Mouse (Mus musculus): ENCODE results near the gene Platr17.
"Not testable (repeated sequence)": the region's sequence is repeated elsewhere in the genome, so short reads cannot be mapped to it uniquely, and the experiment has no call there.

The Platr17 gene

GRCm38 (mm10) chr17:33904835-33905234 lies at the start of gene Platr17:
Gene Platr17, plus strand, starts transcription at chr17:33905135.
- DNase-seq: not testable (repeated sequence)

GRCm38 (mm10) chr17:33857816-33858215 lies 47.1 kb upstream of the Platr17 start:
- no peak for DNase-seq

DNA sequence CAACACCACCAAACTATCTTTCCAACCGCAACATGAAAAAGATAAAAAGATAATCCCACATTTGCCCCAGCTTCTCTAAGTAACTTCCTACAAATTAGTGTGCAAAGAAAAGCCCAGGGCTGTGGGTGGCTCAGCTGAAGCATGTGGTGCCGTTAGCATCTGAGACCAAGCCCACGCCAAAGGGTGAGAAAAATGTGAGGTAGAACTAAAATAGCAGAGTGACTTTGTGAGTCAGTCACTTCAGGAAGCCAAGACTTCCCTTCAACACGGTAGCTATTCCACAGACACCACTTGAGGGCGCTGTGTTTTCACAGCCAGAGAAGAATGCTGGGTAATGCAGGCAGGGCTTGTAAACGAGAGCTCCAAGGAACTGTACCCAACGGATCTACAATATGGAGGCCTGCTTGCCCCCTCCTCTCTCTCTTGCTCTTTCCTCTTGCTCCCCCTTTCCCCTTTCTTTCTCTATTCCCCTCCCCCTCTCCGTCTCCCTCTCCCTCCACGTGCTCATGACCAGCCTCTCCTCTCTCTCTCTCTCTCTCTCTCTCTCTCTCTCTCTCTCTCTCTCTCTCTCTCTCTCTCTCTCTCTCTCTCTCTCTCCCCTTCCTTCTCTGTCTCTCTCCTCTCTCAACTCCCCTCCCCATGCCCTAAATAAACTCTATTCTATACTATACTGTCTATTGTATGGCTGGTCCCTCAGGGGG lies 39.5 kb upstream of the Platr17 start:
- no peak for DNase-seq

DNA sequence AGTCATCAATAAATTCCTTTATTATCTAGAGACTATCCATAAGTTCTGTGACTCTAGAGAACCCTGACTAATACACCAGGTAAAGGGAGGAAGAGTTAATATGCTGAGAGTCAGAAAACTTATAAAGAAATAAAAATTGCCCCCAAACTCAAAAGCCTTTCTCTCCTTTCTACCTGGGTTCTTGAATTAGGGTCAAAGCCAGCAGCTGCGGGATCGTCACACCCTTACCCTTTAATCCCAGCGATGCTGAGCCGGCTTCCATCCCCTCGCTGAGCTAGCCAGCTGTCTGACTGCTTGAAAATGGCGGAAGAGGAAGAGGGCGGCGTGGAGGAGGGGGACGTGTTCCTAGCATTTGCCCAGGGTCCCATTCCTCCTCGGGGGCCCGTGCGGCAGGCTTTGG lies 31.4 kb upstream of the Platr17 start, which contains the start of gene Gm7029:
Gene Gm7029, plus strand, starts transcription at position 301 of the 400 bp plus-strand sequence.
- not testable (repeated sequence) for DNase-seq

DNA sequence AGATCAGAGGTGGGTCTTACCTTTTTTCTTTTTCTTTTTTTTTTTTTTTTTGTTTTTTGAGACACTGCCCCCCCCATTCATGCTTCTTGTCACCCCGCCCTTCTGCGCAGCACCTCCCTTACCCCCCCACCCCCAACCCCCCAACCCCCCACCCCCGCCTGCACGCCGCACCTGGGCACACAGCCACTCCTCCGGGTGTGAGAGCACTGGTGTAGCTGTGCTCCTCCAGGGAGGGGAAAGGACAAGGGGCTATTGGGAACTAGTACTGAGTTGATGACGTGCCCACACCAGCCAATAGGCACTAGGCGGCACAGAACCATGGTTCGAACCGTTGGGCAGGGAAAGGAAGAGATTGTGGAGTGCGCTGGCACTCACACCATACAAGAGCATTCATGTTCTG lies 30.5 kb upstream of the Platr17 start:
- no peak for DNase-seq

DNA sequence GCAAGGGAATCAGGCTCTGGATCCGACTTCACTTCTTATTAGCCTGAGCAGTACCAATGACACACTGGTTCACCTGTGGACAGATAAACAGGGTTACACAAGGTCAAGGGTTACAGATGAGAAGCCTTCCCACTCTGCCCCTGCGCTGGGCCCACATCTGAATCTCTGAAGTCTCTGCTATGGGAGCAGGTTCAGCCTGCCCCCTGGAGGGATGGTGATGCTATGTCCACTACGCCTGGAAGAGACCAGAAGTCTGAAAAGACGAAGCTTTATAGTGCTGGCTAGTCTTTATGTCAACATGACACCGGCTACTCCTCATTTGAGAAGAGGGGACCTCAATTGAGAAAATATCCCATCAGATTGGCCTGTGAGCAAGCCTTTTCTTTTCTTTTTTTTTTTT lies 29.1 kb upstream of the Platr17 start:
- not testable (repeated sequence) for DNase-seq

DNA sequence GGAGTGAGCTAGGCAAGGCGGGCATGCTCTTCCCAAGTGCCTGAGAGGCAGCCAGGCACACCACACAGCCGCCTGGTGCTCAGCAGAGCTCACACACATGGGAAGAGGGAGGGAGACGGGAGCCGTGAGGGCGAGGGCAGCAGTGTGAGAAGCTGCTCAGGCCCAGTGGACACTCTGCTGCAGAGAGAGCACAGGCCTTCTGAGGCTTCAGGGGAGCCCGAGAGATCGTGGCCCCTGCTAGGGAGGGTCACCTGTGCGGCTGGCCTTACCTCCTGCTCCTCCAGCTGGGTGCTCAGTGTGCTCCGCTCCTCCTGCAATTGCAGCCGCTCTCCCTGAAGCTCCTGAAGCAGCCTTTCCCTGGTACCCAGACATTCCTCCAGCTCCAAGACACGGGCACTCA lies 20.6 kb upstream of the Platr17 start:
- not testable (repeated sequence) for DNase-seq

DNA sequence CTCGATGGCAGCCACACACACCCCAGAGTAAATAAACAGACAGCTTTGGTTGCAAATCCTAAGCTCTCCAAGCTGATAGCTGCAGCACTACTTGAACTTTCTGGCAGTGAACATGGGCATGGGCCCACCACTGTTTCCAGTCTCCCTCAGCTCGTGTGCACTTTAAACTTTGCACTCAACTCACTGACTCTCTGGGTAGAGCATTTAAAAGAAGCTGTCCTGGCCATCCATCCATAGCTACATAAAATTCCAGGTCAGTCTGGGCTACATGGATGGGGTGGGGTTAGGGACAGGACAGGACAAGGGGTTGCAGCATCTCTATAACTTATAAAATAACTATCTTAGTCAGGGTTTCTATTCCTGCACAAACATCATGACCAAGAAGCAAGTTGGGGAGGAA lies 17.1 kb upstream of the Platr17 start:
- DNase-seq: not testable (repeated sequence)

- DNase-seq: not testable (repeated sequence)
Observed at GRCm38 (mm10) chr17:33888230-33888629, 16.7 kb upstream of the Platr17 start.

DNA sequence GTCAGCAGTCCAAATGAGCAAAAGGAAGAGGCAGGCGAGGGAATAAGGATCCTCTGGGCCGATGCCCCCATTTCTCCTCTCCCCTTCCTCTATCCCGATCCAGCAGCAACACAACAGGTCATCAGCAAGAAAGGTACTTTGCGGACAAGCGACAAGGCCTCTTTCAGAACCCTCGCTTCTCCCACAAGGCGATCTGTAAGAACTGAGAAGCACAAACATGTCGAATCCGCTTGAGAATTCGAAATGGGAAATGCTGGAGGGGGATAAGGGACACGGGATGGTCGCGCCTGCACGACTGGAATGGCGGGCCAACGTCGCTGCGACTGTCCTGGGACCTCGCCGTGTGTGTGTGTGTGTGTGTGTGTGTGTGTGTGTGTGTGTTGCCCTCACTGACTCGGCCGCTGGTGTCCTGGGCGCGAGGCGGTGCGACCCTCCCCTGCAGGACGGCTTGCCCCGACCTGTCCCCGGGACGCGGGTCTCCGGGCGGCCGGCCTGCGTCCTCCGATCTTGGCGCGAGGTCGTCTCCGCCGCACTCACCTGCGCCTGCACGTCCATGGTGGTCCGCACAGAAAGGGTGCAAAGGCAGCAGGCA lies 14.9 kb upstream of the Platr17 start:
- DNase-seq: not testable (repeated sequence)

GRCm38 (mm10) chr17:33890533-33891059 lies 14.3 kb upstream of the Platr17 start, which contains the start of gene Kifc1:
Gene Kifc1, minus strand, starts transcription at chr17:33890661.
- peak; percentile 100 for DNase-seq

DNA sequence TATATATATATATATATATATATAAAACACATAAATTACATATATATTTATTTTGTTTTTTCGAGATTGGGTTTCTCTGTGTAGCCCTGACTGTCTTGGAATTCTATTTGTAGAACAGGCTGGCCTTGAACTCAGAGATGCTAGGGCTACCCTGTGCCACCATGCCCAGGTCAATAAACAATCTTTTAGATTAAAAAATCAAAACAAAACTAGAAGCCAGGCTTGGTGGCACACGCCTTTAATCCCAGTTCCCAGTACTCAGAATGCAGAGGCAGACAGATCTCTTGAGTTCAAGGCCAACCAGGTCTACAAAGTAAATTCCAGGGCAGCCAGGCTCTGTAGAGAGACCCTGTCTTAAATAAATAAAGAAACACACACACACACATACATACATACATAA lies 13.6 kb upstream of the Platr17 start:
- DNase-seq: no peak

GRCm38 (mm10) chr17:33891892-33892291 lies 13.0 kb upstream of the Platr17 start:
- not testable (repeated sequence) for DNase-seq

GRCm38 (mm10) chr17:33892429-33892828 lies 12.5 kb upstream of the Platr17 start:
- DNase-seq: no peak

DNA sequence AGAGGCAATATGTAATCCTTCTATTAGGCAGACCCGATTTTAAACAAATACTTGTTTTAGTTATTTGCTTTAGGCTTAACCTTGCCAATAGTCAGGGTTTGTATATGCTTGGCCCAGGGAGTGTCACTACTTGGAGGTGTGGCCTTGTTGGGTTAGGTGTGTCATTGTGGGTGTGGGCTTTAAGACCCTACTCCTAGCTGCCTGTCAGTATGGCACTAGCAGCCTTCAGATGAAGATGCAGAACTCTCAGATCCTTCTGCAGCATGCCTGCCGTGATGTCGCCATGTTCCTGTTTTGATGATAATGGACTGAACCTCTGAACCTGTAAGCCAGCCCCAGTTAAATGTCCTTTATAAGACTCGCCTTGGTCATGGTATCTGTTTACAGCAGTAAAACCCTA lies 11.9 kb upstream of the Platr17 start:
- DNase-seq: not testable (repeated sequence)

GRCm38 (mm10) chr17:33897114-33897794 lies 7.7 kb upstream of the Platr17 start:
- no peak for DNase-seq

- DNase-seq: not testable (repeated sequence)
Observed at GRCm38 (mm10) chr17:33898193-33898592, 6.7 kb upstream of the Platr17 start.

DNA sequence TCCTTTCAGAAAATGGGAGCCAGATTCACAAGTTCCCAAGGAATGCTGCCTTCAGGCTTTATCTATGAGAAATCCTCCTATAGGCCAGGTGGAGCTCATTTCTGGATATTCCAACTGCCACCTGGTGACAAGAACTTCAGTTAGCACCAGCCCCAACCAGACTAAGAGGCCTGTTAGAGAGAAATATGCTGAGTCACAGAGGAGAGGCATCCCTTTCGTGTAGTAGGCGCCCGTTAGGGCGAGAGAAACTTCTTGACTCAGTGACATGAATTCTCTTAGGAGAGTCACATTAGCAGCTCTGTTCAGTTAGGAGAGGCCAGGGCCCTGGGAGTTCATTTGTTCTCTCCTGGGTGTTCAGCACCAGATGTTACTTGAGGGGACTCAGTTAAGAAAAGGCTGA lies 5.3 kb upstream of the Platr17 start:
- DNase-seq: no peak

GRCm38 (mm10) chr17:33900281-33900988 lies 4.5 kb upstream of the Platr17 start:
- DNase-seq: no peak

GRCm38 (mm10) chr17:33900989-33901314 lies 4.0 kb upstream of the Platr17 start:
- no peak for DNase-seq

DNA sequence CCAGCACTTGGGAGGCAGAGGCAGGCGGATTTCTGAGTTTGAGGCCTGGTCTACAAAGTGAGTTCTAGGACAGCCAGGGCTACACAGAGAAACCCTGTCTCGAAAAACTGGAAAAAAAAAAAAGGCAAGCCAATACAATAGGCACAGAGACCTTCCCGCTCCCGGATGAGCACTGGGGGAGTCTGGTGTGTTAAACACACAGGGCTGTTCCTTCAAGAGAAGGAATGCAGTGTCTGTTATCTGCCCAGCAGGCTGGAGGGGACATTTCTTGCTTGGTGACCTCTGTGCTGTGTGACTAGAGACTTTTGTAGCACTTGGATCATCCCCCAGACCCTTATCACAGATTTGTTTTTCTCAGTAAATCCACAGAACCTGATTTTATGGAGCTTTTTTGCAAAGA lies 3.3 kb upstream of the Platr17 start:
- DNase-seq: no peak

GRCm38 (mm10) chr17:33902079-33902478 lies 2.9 kb upstream of the Platr17 start:
- DNase-seq: no peak

GRCm38 (mm10) chr17:33902491-33902890 lies 2.4 kb upstream of the Platr17 start:
- DNase-seq: no peak
